ENCODE assay signal across 15 mouse cellular contexts in the genomic region with DNA sequence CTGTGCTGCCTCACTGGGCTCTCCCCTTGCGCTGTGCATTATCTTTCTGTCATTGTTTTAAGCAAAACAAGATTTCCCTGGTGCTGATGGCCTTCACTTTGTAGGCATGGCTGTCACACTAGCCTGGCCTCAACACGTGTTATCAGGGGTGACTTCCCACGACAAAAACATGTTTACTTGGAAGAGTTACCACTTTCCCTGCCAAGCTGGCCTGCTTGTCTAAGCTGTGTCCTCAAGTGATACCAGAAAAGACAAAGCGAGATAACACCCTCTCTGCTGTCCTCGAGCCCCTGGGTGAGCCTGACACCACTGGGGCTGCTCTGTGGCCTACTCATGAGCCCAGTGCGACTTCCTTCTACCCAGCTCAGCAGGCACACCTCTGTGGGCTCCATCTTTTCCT.
DNase-seq lines count a peak whose midpoint lies in the region; ATAC-seq lines count a peak whose summit lies in the region.
"Had no signal": no experiment of that assay in that cellular context is flagged by ENCODE, and none has a peak within 500 bp of the region (broad histone marks: within the 10 kb centered on the region; RNA-seq: fewer than 3 reads in every experiment).

No protein-coding gene starts in this region.

- 80% methylated on average over 6 of the region's 6 CpGs for WGBS in midbrain, embryonic 11.5 days
- WGBS in midbrain, embryonic 16.5 days: 82% methylated on average over 6 of the region's 6 CpGs

- H3K9ac ChIP-seq in midbrain, embryonic 11.5 days (ENCODE audit: low read length): no peak overlapping the region
- H3K9ac ChIP-seq in midbrain, embryonic 16.5 days (ENCODE audit: low read depth, low read length): no peak overlapping the region
- H3K9ac ChIP-seq: forebrain, embryonic 12.5 days; neural tube, embryonic 12.5 days had no signal

- no peaks in the 10 kb centered on the region for H3K4me1 ChIP-seq in midbrain, embryonic 11.5 days (ENCODE audit: control insufficient read depth, insufficient read depth, low read length)
- peaks cover 4% of the 10 kb centered on the region; the same call in 1 of the 2 replicates for H3K4me1 ChIP-seq in midbrain, embryonic 16.5 days (ENCODE audit: control insufficient read depth, insufficient read depth, low read length)
- H3K4me1 ChIP-seq in megakaryocyte, embryonic 14.5 days: peaks cover 75% of the 10 kb centered on the region
- H3K4me1 ChIP-seq: neural tube, embryonic 12.5 days had no signal

- no peaks in the 10 kb centered on the region for H3K9me3 ChIP-seq in midbrain, embryonic 11.5 days (ENCODE audit: control insufficient read depth, low read length)
- H3K9me3 ChIP-seq in midbrain, embryonic 16.5 days (replicated peaks; ENCODE audit: control insufficient read depth, low read length, poor library complexity, severe bottlenecking): no peaks in the 10 kb centered on the region
- H3K9me3 ChIP-seq in megakaryocyte, embryonic 14.5 days: no peaks in the 10 kb centered on the region
- H3K9me3 ChIP-seq: embryonic facial prominence, embryonic 10.5 days; forebrain, embryonic 12.5 days; midbrain, embryonic 10.5 days; neural tube, embryonic 12.5 days had no signal

- no peaks in the 10 kb centered on the region for H3K27me3 ChIP-seq in midbrain, embryonic 11.5 days (ENCODE audit: control insufficient read depth, insufficient read depth, low read length)
- H3K27me3 ChIP-seq in midbrain, embryonic 16.5 days (ENCODE audit: control insufficient read depth, insufficient read depth, low read depth, low read length): no peaks in the 10 kb centered on the region
- H3K27me3 ChIP-seq in megakaryocyte, embryonic 14.5 days (replicated peaks): no peaks in the 10 kb centered on the region
- H3K27me3 ChIP-seq: forebrain, embryonic 12.5 days; neural tube, embryonic 12.5 days had no signal

- H3K4me2 ChIP-seq in midbrain, embryonic 11.5 days: no peak overlapping the region
- no peak overlapping the region for H3K4me2 ChIP-seq in midbrain, embryonic 16.5 days (ENCODE audit: low read length)
- H3K4me2 ChIP-seq: forebrain, embryonic 12.5 days; neural tube, embryonic 12.5 days had no signal

- no peak overlapping the region for H3K27ac ChIP-seq in midbrain, embryonic 11.5 days (ENCODE audit: low read depth, low read length)
- H3K27ac ChIP-seq in midbrain, embryonic 16.5 days (ENCODE audit: low read length): no peak overlapping the region
- H3K27ac ChIP-seq: embryonic facial prominence, embryonic 10.5 days; forebrain, embryonic 12.5 days; midbrain, embryonic 10.5 days; neural tube, embryonic 12.5 days had no signal

- intact Hi-C loops in heart, postnatal 14 days (cut with DNase I): no loop called here
- intact Hi-C loops in left cerebral cortex, postnatal 14 days (cut with DNase I): loop anchor here (10.0 kb wide), 1 partner anchor 819 kb away; no protein-coding TSS in a partner anchor

- no peak for ATAC-seq in midbrain, embryonic 11.5 days (ENCODE audit: low FRiP score)
- ATAC-seq in midbrain, embryonic 16.5 days: no peak
- peak; percentile 65 for ATAC-seq in erythroblast, adult 5-6 weeks (replicated peaks; ENCODE audit: low FRiP score, poor library complexity, severe bottlenecking)

- H3K4me3 ChIP-seq in midbrain, embryonic 11.5 days (ENCODE audit: low read depth, low read length): no peak overlapping the region
- H3K4me3 ChIP-seq in midbrain, embryonic 16.5 days (ENCODE audit: low read depth, low read length): no peak overlapping the region
- peak overlapping the region; percentile 21 for H3K4me3 ChIP-seq in megakaryocyte, embryonic 14.5 days (replicated peaks)
- H3K4me3 ChIP-seq: embryonic facial prominence, embryonic 10.5 days; forebrain, embryonic 12.5 days; midbrain, embryonic 10.5 days; neural tube, embryonic 12.5 days had no signal

- no peaks in the 10 kb centered on the region for H3K36me3 ChIP-seq in midbrain, embryonic 11.5 days (ENCODE audit: control insufficient read depth, insufficient read depth, low read length)
- no peaks in the 10 kb centered on the region for H3K36me3 ChIP-seq in midbrain, embryonic 16.5 days (ENCODE audit: control insufficient read depth, insufficient read depth, low read length)
- H3K36me3 ChIP-seq in megakaryocyte, embryonic 14.5 days (replicated peaks; ENCODE audit: low read length): peaks cover 97% of the 10 kb centered on the region

- DNase-seq in midbrain, embryonic 11.5 days (ENCODE audit: low spot score, missing footprints): peak; percentile 53
- DNase-seq in heart, postnatal 14 days: peak; percentile 32 to 52
- DNase-seq in cerebellum, adult 11 months: no peak
- no peak for DNase-seq in left cerebral cortex, postnatal 14 days (ENCODE audit: low spot score in 2 of 2)
- no peak for DNase-seq in kidney, postnatal 14 days
- DNase-seq: adrenal gland, adult 2 months; cerebellum, adult 11-12 months; kidney, postnatal 4 days had no signal

Comparison
In these comparisons a context has a peak if more than half of its experiments do, and no peak if none do; other contexts are left out.
1. DNase-seq: peak in midbrain, embryonic 11.5 days (single experiment) and heart, postnatal 14 days (2 of 2); none in cerebellum, adult 11 months (single experiment), left cerebral cortex, postnatal 14 days (0 of 2) and kidney, postnatal 14 days (single experiment).